Mouse (Mus musculus) heart, embryonic 16.5 days (tissue): Measurements from ENCODE around the gene Phgr1. TPM values are rescaled to one million over a fixed set of nuclear protein-coding genes. Genes with fewer than 3 reads are reported as not detected.
A peak's percentile ranks its signal among the peaks of the same experiment; 100 is the strongest.

ENCODE experiments used
- ATAC-seq: fragments of 200-750 bp; cut with Nextera tagmentation; replicated peaks from 2 replicates; pipeline ENCODE4 v1.8.0; 2017; ENCODE audit warnings: moderate number of reproducible peaks; ENCODE audit not compliant: insufficient read depth, low FRiP score; ENCODE audit errors: extremely low read depth
- H3K27ac ChIP-seq: fragments of 300-500 bp; sonication (generic); 2 replicates; pipeline ENCODE4 v1.5.1; 2014; ENCODE audit warnings: mild to moderate bottlenecking, low read length, control low read depth, moderate library complexity
- H3K27me3 ChIP-seq: fragments of 300-500 bp; sonication (generic); 2 replicates; pipeline ENCODE4 v1.6.1; 2014; ENCODE audit warnings: low read length, mixed read lengths; ENCODE audit not compliant: control insufficient read depth, insufficient read depth
- H3K36me3 ChIP-seq: fragments of 300-500 bp; sonication (generic); 2 replicates; pipeline ENCODE4 v1.6.1; 2014; ENCODE audit not compliant: control insufficient read depth, insufficient read depth
- H3K4me1 ChIP-seq: fragments of 300-500 bp; sonication (generic); 2 replicates; pipeline ENCODE4 v1.6.1; 2014; ENCODE audit warnings: low read length, mixed read lengths; ENCODE audit not compliant: control insufficient read depth, insufficient read depth
- H3K4me2 ChIP-seq: fragments of 300-500 bp; sonication (generic); 2 replicates; pipeline ENCODE4 v1.6.1; 2014; ENCODE audit warnings: low read depth, mild to moderate bottlenecking, control low read depth, low read length
- H3K4me3 ChIP-seq: fragments of 300-500 bp; sonication (generic); 2 replicates; pipeline ENCODE4 v1.5.1; 2014; ENCODE audit warnings: mild to moderate bottlenecking, control low read depth, low read length
- H3K9ac ChIP-seq: fragments of 300-500 bp; sonication (generic); 2 replicates; pipeline ENCODE4 v1.6.1; 2014; ENCODE audit warnings: low read length, control low read depth
- H3K9me3 ChIP-seq: fragments of 300-500 bp; sonication (generic); replicated peaks from 2 replicates; pipeline ENCODE4 v1.6.1; 2016; ENCODE audit warnings: low read length; ENCODE audit not compliant: control insufficient read depth
- WGBS: fragments of 180-500 bp; shearing (Covaris S2); extraction: QIAGEN DNeasy Blood & Tissue Kit; methylation state at CpG from one replicate; pipeline ENCODE4 v1.1.7; 2014; 5-methylcytosine and 5-hydroxymethylcytosine counted together
- polyA plus RNA-seq: library from polyadenylated mRNA; unstranded; fragments of >200 nt; fragmentation: Nextera tagmentation; extraction: Ambion mirVana; gene quantifications from 2 replicates; pipeline ENCODE4 v1.2.1, GENCODE M21; 2015

Gene Phgr1
- polyA plus RNA-seq, 1 experiment from 2014 or later = 1.2 TPM

GRCm38 (mm10) chr2:118764875-118765274, 7.7 kb upstream of the Phgr1 start:
- Histone ChIP-seq H3K4me3 (no peak overlapping the region), H3K4me2 (no peak overlapping the region), H3K4me1 (peaks cover 47% of the 10 kb centered on the region), H3K36me3 (no peaks in the 10 kb centered on the region), H3K9me3 (no peaks in the 10 kb centered on the region; the same call in 1 of the 2 replicates), H3K27me3 (no peaks in the 10 kb centered on the region), H3K27ac (no peak overlapping the region), H3K9ac (no peak overlapping the region)
- WGBS = 77% methylated on average over 5 of the region's 5 CpGs
- ATAC-seq = no peak

GRCm38 (mm10) chr2:118766041-118767033, 6.2 kb upstream of the Phgr1 start:
- ATAC-seq = no peak
- Histone ChIP-seq H3K9ac (no peak overlapping the region), H3K4me2 (no peak overlapping the region), H3K36me3 (no peaks in the 10 kb centered on the region), H3K9me3 (no peaks in the 10 kb centered on the region; the same call in 1 of the 2 replicates), H3K27ac (no peak overlapping the region), H3K27me3 (no peaks in the 10 kb centered on the region), H3K4me1 (peaks cover 32% of the 10 kb centered on the region), H3K4me3 (no peak overlapping the region)
- WGBS = 60% methylated on average over 10 of the region's 10 CpGs

GRCm38 (mm10) chr2:118774536-118774935, 2.0 kb downstream of the Phgr1 start:
- Histone ChIP-seq H3K4me2 (no peak overlapping the region), H3K4me3 (no peak overlapping the region), H3K4me1 (peaks cover 9% of the 10 kb centered on the region), H3K36me3 (no peaks in the 10 kb centered on the region), H3K27ac (no peak overlapping the region), H3K27me3 (no peaks in the 10 kb centered on the region), H3K9me3 (no peaks in the 10 kb centered on the region; the same call in 1 of the 2 replicates), H3K9ac (no peak overlapping the region)
- ATAC-seq = no peak
- 57% methylated on average over 2 of the region's 2 CpGs for WGBS

GRCm38 (mm10) chr2:118775396-118775795, 2.8 kb downstream of the Phgr1 start:
- Histone ChIP-seq H3K9ac (no peak overlapping the region), H3K27me3 (no peaks in the 10 kb centered on the region; the same call in 1 of the 2 replicates), H3K4me2 (no peak overlapping the region), H3K36me3 (no peaks in the 10 kb centered on the region), H3K27ac (no peak overlapping the region), H3K9me3 (no peaks in the 10 kb centered on the region), H3K4me3 (no peak overlapping the region), H3K4me1 (peaks cover 11% of the 10 kb centered on the region)
- 53% methylated on average over 1 of the region's 1 CpGs for WGBS
- ATAC-seq = no peak

- ATAC-seq = no peak
These were observed 3.3 kb downstream of the Phgr1 start for GRCm38 (mm10) chr2:118775846-118776245.

GRCm38 (mm10) chr2:118776295-118776694, 3.7 kb downstream of the Phgr1 start:
- peak overlapping the region; percentile 30; the same call in 1 of the 2 replicates for H3K27ac ChIP-seq
- H3K4me2 ChIP-seq = no peak overlapping the region
- no peak overlapping the region for H3K4me3 ChIP-seq
- peaks cover 11% of the 10 kb centered on the region for H3K4me1 ChIP-seq
- no peaks in the 10 kb centered on the region for H3K36me3 ChIP-seq
- no peaks in the 10 kb centered on the region for H3K9me3 ChIP-seq
- no peaks in the 10 kb centered on the region; the same call in none of the 2 replicates for H3K27me3 ChIP-seq
- ATAC-seq = no peak
- H3K9ac ChIP-seq = no peak overlapping the region
- 55% methylated on average over 2 of the region's 2 CpGs for WGBS

More at GRCm38 (mm10) chr2:118775846-118776245, 3.3 kb downstream of the Phgr1 start:
- no peak overlapping the region for H3K4me2 ChIP-seq
- H3K4me1 ChIP-seq = peaks cover 11% of the 10 kb centered on the region
- 52% methylated on average over 3 of the region's 4 CpGs for WGBS
- H3K9me3 ChIP-seq = no peaks in the 10 kb centered on the region
- H3K4me3 ChIP-seq = no peak overlapping the region
- no peaks in the 10 kb centered on the region; the same call in none of the 2 replicates for H3K27me3 ChIP-seq
- H3K36me3 ChIP-seq = no peaks in the 10 kb centered on the region
- no peak overlapping the region for H3K9ac ChIP-seq
- H3K27ac ChIP-seq = peak overlapping the region; percentile 27; the same call in 1 of the 2 replicates

GRCm38 (mm10) chr2:118778418-118778817, 5.8 kb downstream of the Phgr1 start:
- 76% methylated on average over 4 of the region's 4 CpGs for WGBS

GRCm38 (mm10) chr2:118779065-118779464, 6.5 kb downstream of the Phgr1 start:
- 0 out of 2 replicates have a peak overlapping the region, but pooled peaks have one; percentile 14 for H3K9ac ChIP-seq
- peaks cover 11% of the 10 kb centered on the region for H3K4me1 ChIP-seq
- peak overlapping the region; percentile 68 for H3K4me2 ChIP-seq
- H3K9me3 ChIP-seq = no peaks in the 10 kb centered on the region
- WGBS = 11% methylated on average over 10 of the region's 10 CpGs
- H3K27ac ChIP-seq = no peak overlapping the region
- no peaks in the 10 kb centered on the region; the same call in none of the 2 replicates for H3K27me3 ChIP-seq
- no peaks in the 10 kb centered on the region for H3K36me3 ChIP-seq
- peak overlapping the region; percentile 39 for H3K4me3 ChIP-seq
- no peak for ATAC-seq

More at GRCm38 (mm10) chr2:118778418-118778817, 5.8 kb downstream of the Phgr1 start:
- Histone ChIP-seq H3K4me3 (no peak overlapping the region), H3K27me3 (no peaks in the 10 kb centered on the region; the same call in none of the 2 replicates), H3K4me2 (no peak overlapping the region), H3K27ac (no peak overlapping the region), H3K4me1 (peaks cover 11% of the 10 kb centered on the region), H3K9me3 (no peaks in the 10 kb centered on the region), H3K9ac (no peak overlapping the region), H3K36me3 (no peaks in the 10 kb centered on the region)
- no peak for ATAC-seq
